Mouse (Mus musculus): ENCODE data around the gene Nkpd1. TPM values are rescaled to one million over a fixed set of nuclear protein-coding genes. Genes with fewer than 3 reads are reported as not detected.
A peak's percentile ranks its signal among the peaks of the same experiment; 100 is the strongest.

The Nkpd1 gene
- 0.14 TPM in 1 of 2 replicates, not detected in the other for polyA plus RNA-seq (2016; fragmentation: Nextera tagmentation; extraction: Ambion mirVana)

DNA sequence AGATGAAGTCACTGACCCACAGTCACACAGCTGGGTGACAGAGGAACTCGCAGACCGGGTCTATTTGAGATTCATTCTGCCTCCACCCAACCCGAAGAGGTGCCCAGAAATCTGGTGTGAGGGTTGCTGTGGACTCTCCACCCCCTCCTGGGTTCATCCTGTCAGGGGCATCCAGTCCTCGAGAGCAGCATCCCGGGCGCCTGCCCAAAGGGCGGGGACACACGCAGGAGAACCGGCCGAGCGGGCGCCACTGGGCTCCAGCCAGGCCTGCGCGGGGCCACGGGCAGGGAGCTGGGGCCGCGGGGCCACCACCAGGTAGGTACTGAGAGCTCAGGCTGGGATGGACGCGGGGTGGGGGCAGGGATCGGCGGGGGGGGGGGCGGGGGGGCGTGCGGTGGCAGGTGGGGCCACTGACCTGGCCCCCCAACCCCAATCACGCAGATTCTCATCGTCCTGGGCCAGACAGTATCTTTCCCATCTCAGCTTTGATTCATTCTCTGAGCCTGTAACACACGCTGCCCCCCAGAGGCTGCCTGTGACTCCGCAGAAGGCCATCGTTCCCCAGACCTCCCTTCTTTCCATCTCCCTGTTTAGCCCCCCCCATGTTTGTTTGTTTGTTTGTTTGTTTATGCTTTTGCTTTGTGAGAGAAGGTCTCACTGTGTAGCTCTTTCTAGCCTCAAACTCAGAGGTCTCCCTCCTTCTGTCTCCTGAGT, at the start of gene Nkpd1:
Gene Nkpd1 (plus strand): TSS at position 187 of the 714 bp plus-strand sequence.
- Histone ChIP-seq H3K27ac (no peak within 1 kb of the TSS), H3K27me3 (peaks cover 74% of the 10 kb centered on the region), H3K4me2 (peak within 1 kb of the TSS; percentile 46), H3K9me3 (no peaks in the 10 kb centered on the region), H3K36me3 (no peaks in the 10 kb centered on the region), H3K9ac (replicated peaks) (no peak within 1 kb of the TSS; the same call in none of the 2 replicates), H3K4me1 (replicated peaks) (peaks cover 13% of the 10 kb centered on the region), H3K4me3 (replicated peaks) (peak within 1 kb of the TSS; percentile 26)
- no peak for ATAC-seq (ENCODE audit: insufficient number of reproducible peaks, insufficient read depth, low FRiP score, low TSS enrichment, low read depth)
- WGBS, result 4% methylated on average over 29 of the region's 29 CpGs

GRCm38 (mm10) chr7:19468279-19468678, 49.4 kb upstream of the Nkpd1 start:
- no peak overlapping the region for H3K4me3 ChIP-seq (replicated peaks)
- H3K4me2 ChIP-seq, result no peak overlapping the region
- H3K4me1 ChIP-seq (replicated peaks), result peaks cover 24% of the 10 kb centered on the region
- H3K27me3 ChIP-seq, result peaks cover 65% of the 10 kb centered on the region
- H3K9me3 ChIP-seq, result no peaks in the 10 kb centered on the region
- WGBS, result 63% methylated on average over 12 of the region's 12 CpGs
- H3K9ac ChIP-seq (replicated peaks), result no peak overlapping the region
- no peak overlapping the region for H3K27ac ChIP-seq
- ATAC-seq (ENCODE audit: insufficient number of reproducible peaks, insufficient read depth, low FRiP score, low TSS enrichment, low read depth), result no peak
- H3K36me3 ChIP-seq, result no peaks in the 10 kb centered on the region

DNA sequence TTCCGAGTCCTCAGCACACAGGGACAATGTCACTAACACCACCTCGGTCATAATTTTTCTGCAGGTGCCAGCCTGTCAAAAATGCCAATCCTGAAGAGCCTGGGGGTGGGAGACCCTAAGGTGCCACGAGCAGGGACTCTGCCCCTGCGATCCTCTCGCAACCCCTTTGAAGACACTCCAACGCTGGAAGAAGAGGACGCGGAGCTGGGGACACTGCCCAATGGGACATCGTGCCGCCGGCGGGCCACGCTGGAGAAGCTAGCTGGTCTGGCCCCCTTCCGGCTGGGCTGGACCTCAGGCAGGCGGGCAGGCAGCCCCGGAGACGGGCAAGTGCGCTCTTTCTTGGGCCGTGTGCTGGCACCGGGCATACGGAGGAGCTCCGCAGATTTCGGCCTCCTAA, 48.2 kb upstream of the Nkpd1 start:
- Histone ChIP-seq H3K4me2 (no peak overlapping the region), H3K9ac (replicated peaks) (no peak overlapping the region), H3K36me3 (no peaks in the 10 kb centered on the region), H3K27me3 (peaks cover 72% of the 10 kb centered on the region), H3K4me3 (replicated peaks) (peak overlapping the region; percentile 7; the same call in 1 of the 2 replicates), H3K9me3 (no peaks in the 10 kb centered on the region), H3K4me1 (replicated peaks) (peaks cover 15% of the 10 kb centered on the region), H3K27ac (no peak overlapping the region)
- ATAC-seq (ENCODE audit: insufficient number of reproducible peaks, insufficient read depth, low FRiP score, low TSS enrichment, low read depth), result no peak
- WGBS, result 24% methylated on average over 23 of the region's 23 CpGs

GRCm38 (mm10) chr7:19470308-19470707, 47.3 kb upstream of the Nkpd1 start:
- Histone ChIP-seq H3K36me3 (no peaks in the 10 kb centered on the region), H3K9ac (replicated peaks) (no peak overlapping the region), H3K27me3 (peaks cover 77% of the 10 kb centered on the region), H3K4me3 (replicated peaks) (no peak overlapping the region), H3K4me2 (no peak overlapping the region), H3K9me3 (no peaks in the 10 kb centered on the region), H3K27ac (no peak overlapping the region), H3K4me1 (replicated peaks) (peaks cover 6% of the 10 kb centered on the region)
- WGBS, result 13% methylated on average over 14 of the region's 14 CpGs
- no peak for ATAC-seq (ENCODE audit: insufficient number of reproducible peaks, insufficient read depth, low FRiP score, low TSS enrichment, low read depth)

- Histone ChIP-seq H3K9me3 (no peaks in the 10 kb centered on the region), H3K4me3 (replicated peaks) (no peak overlapping the region), H3K4me1 (replicated peaks) (peaks cover 3% of the 10 kb centered on the region; the same call in 1 of the 2 replicates), H3K27me3 (peaks cover 79% of the 10 kb centered on the region), H3K27ac (no peak overlapping the region), H3K36me3 (no peaks in the 10 kb centered on the region), H3K9ac (replicated peaks) (no peak overlapping the region), H3K4me2 (no peak overlapping the region)
- WGBS, result 49% methylated on average over 4 of the region's 4 CpGs
- no peak for ATAC-seq (ENCODE audit: insufficient number of reproducible peaks, insufficient read depth, low FRiP score, low TSS enrichment, low read depth)
Measured at GRCm38 (mm10) chr7:19472403-19472802, 45.2 kb upstream of the Nkpd1 start.

DNA sequence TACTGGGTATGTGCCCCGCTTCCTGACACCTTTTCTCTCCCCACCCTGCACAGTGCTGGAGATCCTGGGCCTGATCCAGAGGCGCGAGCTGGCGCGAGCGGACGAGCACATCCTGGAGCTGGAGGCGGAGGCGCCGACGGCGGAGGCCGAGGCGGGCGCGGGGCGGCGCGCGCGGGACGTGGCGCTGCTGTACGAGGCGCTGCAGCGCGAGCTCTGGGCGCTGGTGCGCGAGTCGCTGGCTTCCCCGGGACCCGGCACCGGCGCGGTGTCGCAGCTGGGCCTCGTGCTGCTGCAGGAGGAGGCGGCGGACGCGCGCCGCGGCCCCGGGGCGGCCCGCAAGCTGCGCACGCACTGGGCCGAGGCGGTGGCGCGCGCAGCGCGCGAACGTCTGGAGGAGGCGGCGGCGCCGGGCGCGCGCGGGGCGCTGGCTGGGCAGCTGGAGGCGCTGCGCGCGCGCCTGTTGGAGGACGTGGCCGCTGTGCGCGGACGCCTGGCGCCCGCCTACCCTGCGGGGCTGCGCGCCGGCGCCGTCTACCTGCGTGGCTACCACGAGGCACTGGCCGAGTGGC, 43.7 kb upstream of the Nkpd1 start:
- under 1% methylated on average over 62 of the region's 89 CpGs for WGBS
- peak overlapping the region; percentile 81 for H3K9ac ChIP-seq (replicated peaks)
- H3K27ac ChIP-seq, result peak overlapping the region; percentile 72
- H3K27me3 ChIP-seq, result peaks cover 74% of the 10 kb centered on the region
- peak overlapping the region; percentile 75 for H3K4me2 ChIP-seq
- H3K4me1 ChIP-seq (replicated peaks), result peaks cover 7% of the 10 kb centered on the region; the same call in 1 of the 2 replicates
- H3K36me3 ChIP-seq, result no peaks in the 10 kb centered on the region
- peak overlapping the region; percentile 59 for H3K4me3 ChIP-seq (replicated peaks)
- no peaks in the 10 kb centered on the region for H3K9me3 ChIP-seq
- peak; percentile 81 for ATAC-seq (ENCODE audit: insufficient number of reproducible peaks, insufficient read depth, low FRiP score, low TSS enrichment, low read depth)

GRCm38 (mm10) chr7:19477084-19477483, 40.6 kb upstream of the Nkpd1 start:
- H3K9ac ChIP-seq (replicated peaks), result no peak overlapping the region
- H3K4me1 ChIP-seq (replicated peaks), result peaks cover 4% of the 10 kb centered on the region; the same call in 1 of the 2 replicates
- WGBS, result 80% methylated on average over 2 of the region's 2 CpGs
- H3K27me3 ChIP-seq, result peaks cover 52% of the 10 kb centered on the region
- H3K4me3 ChIP-seq (replicated peaks), result no peak overlapping the region
- H3K9me3 ChIP-seq, result no peaks in the 10 kb centered on the region
- no peak for ATAC-seq (ENCODE audit: insufficient number of reproducible peaks, insufficient read depth, low FRiP score, low TSS enrichment, low read depth)
- H3K27ac ChIP-seq, result no peak overlapping the region
- H3K36me3 ChIP-seq, result no peaks in the 10 kb centered on the region
- H3K4me2 ChIP-seq, result no peak overlapping the region

- WGBS, result 27% methylated on average over 14 of the region's 14 CpGs
- no peak overlapping the region for H3K9ac ChIP-seq (replicated peaks)
- H3K9me3 ChIP-seq, result no peaks in the 10 kb centered on the region
- H3K27ac ChIP-seq, result no peak overlapping the region
- H3K4me2 ChIP-seq, result no peak overlapping the region
- no peak for ATAC-seq (ENCODE audit: insufficient number of reproducible peaks, insufficient read depth, low FRiP score, low TSS enrichment, low read depth)
- H3K36me3 ChIP-seq, result no peaks in the 10 kb centered on the region
- peaks cover 45% of the 10 kb centered on the region for H3K27me3 ChIP-seq
- no peak overlapping the region for H3K4me3 ChIP-seq (replicated peaks)
- peaks cover 4% of the 10 kb centered on the region; the same call in 1 of the 2 replicates for H3K4me1 ChIP-seq (replicated peaks)
Measured at GRCm38 (mm10) chr7:19477624-19478384, 39.8 kb upstream of the Nkpd1 start.

DNA sequence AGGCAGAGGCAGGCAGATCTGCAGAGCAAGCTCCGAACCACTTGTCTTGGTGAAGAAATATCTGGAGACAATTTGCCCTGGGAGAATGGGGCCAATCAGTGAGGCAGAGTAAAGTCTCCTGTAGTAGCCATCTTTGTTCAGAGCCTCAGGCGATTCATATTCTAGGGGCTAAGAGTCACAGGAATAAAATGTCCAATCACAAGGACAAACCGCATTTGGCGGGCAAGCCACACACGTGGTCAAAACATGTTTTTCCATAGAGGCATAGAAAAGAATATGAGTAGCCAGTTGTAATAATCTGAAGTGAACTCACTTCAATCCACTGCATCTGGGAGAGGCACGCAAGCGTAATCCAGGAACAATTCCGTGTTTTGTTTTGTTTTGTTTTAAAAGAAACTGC, 34.4 kb upstream of the Nkpd1 start:
- WGBS, result 80% methylated on average over 8 of the region's 8 CpGs
- H3K27me3 ChIP-seq, result peaks cover 27% of the 10 kb centered on the region
- no peak overlapping the region for H3K9ac ChIP-seq (replicated peaks)
- ATAC-seq (ENCODE audit: insufficient number of reproducible peaks, insufficient read depth, low FRiP score, low TSS enrichment, low read depth), result no peak
- H3K9me3 ChIP-seq, result no peaks in the 10 kb centered on the region
- no peak overlapping the region for H3K27ac ChIP-seq
- no peak overlapping the region for H3K4me3 ChIP-seq (replicated peaks)
- H3K4me1 ChIP-seq (replicated peaks), result no peaks in the 10 kb centered on the region
- no peak overlapping the region for H3K4me2 ChIP-seq
- H3K36me3 ChIP-seq, result no peaks in the 10 kb centered on the region

- Histone ChIP-seq H3K27me3 (peaks cover 42% of the 10 kb centered on the region), H3K4me3 (replicated peaks) (no peak overlapping the region), H3K4me2 (no peak overlapping the region), H3K36me3 (no peaks in the 10 kb centered on the region), H3K9me3 (no peaks in the 10 kb centered on the region), H3K9ac (replicated peaks) (no peak overlapping the region), H3K27ac (no peak overlapping the region), H3K4me1 (replicated peaks) (0 out of 2 replicates have a peak, but pooled peaks cover 7% of the 10 kb centered on the region)
- ATAC-seq (ENCODE audit: insufficient number of reproducible peaks, insufficient read depth, low FRiP score, low TSS enrichment, low read depth), result no peak
- WGBS, result 89% methylated on average over 1 of the region's 1 CpGs
Measured at GRCm38 (mm10) chr7:19485488-19485887, 32.1 kb upstream of the Nkpd1 start.

- H3K36me3 ChIP-seq, result no peaks in the 10 kb centered on the region
- WGBS, result 89% methylated on average over 7 of the region's 7 CpGs
- H3K9ac ChIP-seq (replicated peaks), result no peak overlapping the region
- no peak overlapping the region for H3K27ac ChIP-seq
- no peak for ATAC-seq (ENCODE audit: insufficient number of reproducible peaks, insufficient read depth, low FRiP score, low TSS enrichment, low read depth)
- H3K4me3 ChIP-seq (replicated peaks), result no peak overlapping the region
- peaks cover 53% of the 10 kb centered on the region for H3K27me3 ChIP-seq
- no peaks in the 10 kb centered on the region for H3K9me3 ChIP-seq
- no peak overlapping the region for H3K4me2 ChIP-seq
- peaks cover 7% of the 10 kb centered on the region; the same call in 1 of the 2 replicates for H3K4me1 ChIP-seq (replicated peaks)
Measured at GRCm38 (mm10) chr7:19486549-19486948, 31.1 kb upstream of the Nkpd1 start.
